Mouse (Mus musculus) stomach, postnatal 0 days (tissue): ENCODE results near the gene Mapk12. TPM values are rescaled to one million over a fixed set of nuclear protein-coding genes. Genes with fewer than 3 reads are reported as not detected.

ENCODE experiments used
- ATAC-seq: fragments of 200-750 bp; cut with Nextera tagmentation; 2 replicates; pipeline ENCODE4 v1.8.0; 2017; ENCODE audit not compliant: low FRiP score, low TSS enrichment
- DNase-seq: peaks from one replicate; pipeline ENCODE4 v3.0.0-alpha.2; 2016; ENCODE audit warnings: low spot score
- H3K27ac ChIP-seq: fragments of 300-500 bp; sonication (generic); replicated peaks from 2 replicates; pipeline ENCODE4 v1.5.1; 2014; ENCODE audit warnings: mild to moderate bottlenecking, control low read depth
- H3K27me3 ChIP-seq: fragments of 300-500 bp; sonication (generic); 2 replicates; pipeline ENCODE4 v1.6.1; 2014; ENCODE audit warnings: low read length; ENCODE audit not compliant: control insufficient read depth, insufficient read depth
- H3K36me3 ChIP-seq: fragments of 300-500 bp; sonication (generic); 2 replicates; pipeline ENCODE4 v1.6.1; 2014; ENCODE audit warnings: low read length, mixed read lengths; ENCODE audit not compliant: control insufficient read depth, insufficient read depth
- H3K4me1 ChIP-seq: fragments of 300-500 bp; sonication (generic); replicated peaks from 2 replicates; pipeline ENCODE4 v1.6.1; 2014; ENCODE audit warnings: antibody characterized with exemption; ENCODE audit not compliant: control insufficient read depth, insufficient read depth
- H3K4me2 ChIP-seq: fragments of 300-500 bp; sonication (generic); replicated peaks from 2 replicates; pipeline ENCODE4 v1.6.1; 2014; ENCODE audit warnings: low read depth, mild to moderate bottlenecking, control low read depth, moderate library complexity
- H3K4me3 ChIP-seq: fragments of 300-500 bp; sonication (generic); 2 replicates; pipeline ENCODE4 v1.5.1; 2014; ENCODE audit warnings: low read depth, low read length, control low read depth
- H3K9ac ChIP-seq: fragments of 300-500 bp; sonication (generic); 2 replicates; pipeline ENCODE4 v1.6.1; 2014; ENCODE audit warnings: mild to moderate bottlenecking, low read length, control low read depth, mixed read lengths
- H3K9me3 ChIP-seq: fragments of 300-500 bp; sonication (generic); 2 replicates; pipeline ENCODE4 v1.6.1; 2016; ENCODE audit warnings: low read length; ENCODE audit not compliant: control insufficient read depth
- CTCF ChIP-seq: IDR thresholded peaks from 2 replicates; pipeline ENCODE4 v1.5.1; 2016; ENCODE audit warnings: antibody characterized with exemption, low read depth, mild to moderate bottlenecking, moderate library complexity
- EP300 ChIP-seq: optimal IDR thresholded peaks from 2 replicates; pipeline ENCODE3; 2016; ENCODE audit warnings: antibody characterized with exemption
- WGBS: fragments of 180-500 bp; shearing (Covaris S2); extraction: QIAGEN DNeasy Blood & Tissue Kit; methylation state at CpG from one replicate; pipeline ENCODE4 v1.1.7; 2014; 5-methylcytosine and 5-hydroxymethylcytosine counted together
- polyA plus RNA-seq: library from polyadenylated mRNA; unstranded; fragments of >200 nt; fragmentation: Nextera tagmentation; extraction: Ambion mirVana; gene quantifications from 2 replicates; pipeline ENCODE4 v1.2.1, GENCODE M21; 2015

Mapk12 gene
- polyA plus RNA-seq, 1 experiment from 2014 or later = 3.2 TPM

DNA sequence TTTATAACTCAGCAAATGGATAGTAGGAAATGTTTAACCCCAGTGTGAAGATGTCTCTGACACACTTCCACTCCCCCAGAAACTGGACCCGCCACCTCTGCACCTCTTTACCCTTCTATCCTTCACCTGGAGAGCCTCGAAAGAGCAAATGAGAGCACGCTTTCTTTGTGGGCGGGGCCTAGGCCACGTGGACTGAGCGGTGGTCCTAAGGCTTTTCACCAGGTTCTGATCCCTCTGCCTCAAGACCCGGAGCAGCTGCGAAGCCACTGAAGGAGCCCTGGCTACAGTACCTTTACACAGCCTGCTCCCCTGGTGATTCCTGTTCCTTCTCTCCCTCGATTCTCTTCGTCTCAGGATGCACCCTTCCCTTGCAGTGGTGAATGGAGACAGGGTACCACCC, 7.0 kb upstream of the Mapk12 start:
- H3K27ac ChIP-seq = no peak overlapping the region
- peaks cover 5% of the 10 kb centered on the region for H3K4me1 ChIP-seq
- ATAC-seq = no peak
- no peak for DNase-seq
- H3K27me3 ChIP-seq = no peaks in the 10 kb centered on the region; the same call in 1 of the 2 replicates
- TF ChIP-seq CTCF (no peak), EP300 (no peak)
- H3K4me3 ChIP-seq = no peak overlapping the region
- 21% methylated on average over 10 of the region's 10 CpGs for WGBS
- H3K36me3 ChIP-seq = no peaks in the 10 kb centered on the region
- no peak overlapping the region for H3K9ac ChIP-seq
- no peaks in the 10 kb centered on the region for H3K9me3 ChIP-seq
- no peak overlapping the region for H3K4me2 ChIP-seq

GRCm38 (mm10) chr15:89147024-89147423, 6.5 kb upstream of the Mapk12 start:
- TF ChIP-seq CTCF (no peak), EP300 (no peak)
- Histone ChIP-seq H3K4me1 (peaks cover 5% of the 10 kb centered on the region), H3K36me3 (no peaks in the 10 kb centered on the region), H3K27ac (no peak overlapping the region), H3K4me3 (peak overlapping the region; percentile 8; the same call in 1 of the 2 replicates), H3K9ac (peak overlapping the region; percentile 23; the same call in 1 of the 2 replicates), H3K27me3 (no peaks in the 10 kb centered on the region; the same call in 1 of the 2 replicates), H3K9me3 (no peaks in the 10 kb centered on the region), H3K4me2 (peak overlapping the region; percentile 50)
- DNase-seq (peak; percentile 45), ATAC-seq (no peak)
- 11% methylated on average over 16 of the region's 16 CpGs for WGBS

DNA sequence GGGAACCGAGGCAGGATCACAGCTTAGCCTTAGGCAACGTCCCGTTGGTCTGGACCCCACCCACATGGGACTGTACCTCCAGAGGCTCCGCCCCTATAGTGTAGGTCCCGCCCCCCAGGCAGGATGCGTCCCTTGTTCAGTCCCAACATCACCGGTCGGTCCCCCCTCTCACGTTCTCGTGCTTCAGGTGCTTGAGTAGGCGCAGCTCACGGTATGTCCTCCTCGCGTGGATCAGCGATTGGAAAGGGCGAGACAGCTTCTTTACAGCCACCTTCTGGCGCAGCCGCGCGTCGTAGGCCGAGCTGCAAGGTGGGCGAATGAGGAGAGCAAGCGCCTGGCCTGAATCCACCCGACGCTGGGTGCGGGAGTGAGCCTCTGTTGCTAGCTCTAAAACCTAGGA, 6.0 kb upstream of the Mapk12 start:
- DNase-seq = peak; percentile 64
- H3K27me3 ChIP-seq = no peaks in the 10 kb centered on the region; the same call in 1 of the 2 replicates
- H3K4me3 ChIP-seq = peak overlapping the region; percentile 8
- H3K9me3 ChIP-seq = no peaks in the 10 kb centered on the region
- peaks cover 5% of the 10 kb centered on the region for H3K4me1 ChIP-seq
- H3K27ac ChIP-seq = no peak overlapping the region
- H3K9ac ChIP-seq = peak overlapping the region; percentile 23; the same call in 1 of the 2 replicates
- WGBS = 4% methylated on average over 27 of the region's 27 CpGs
- H3K4me2 ChIP-seq = peak overlapping the region; percentile 50
- TF ChIP-seq EP300 (no peak), CTCF (no peak)
- peak; percentile 25; the same call in 1 of the 2 replicates for ATAC-seq
- no peaks in the 10 kb centered on the region for H3K36me3 ChIP-seq

DNA sequence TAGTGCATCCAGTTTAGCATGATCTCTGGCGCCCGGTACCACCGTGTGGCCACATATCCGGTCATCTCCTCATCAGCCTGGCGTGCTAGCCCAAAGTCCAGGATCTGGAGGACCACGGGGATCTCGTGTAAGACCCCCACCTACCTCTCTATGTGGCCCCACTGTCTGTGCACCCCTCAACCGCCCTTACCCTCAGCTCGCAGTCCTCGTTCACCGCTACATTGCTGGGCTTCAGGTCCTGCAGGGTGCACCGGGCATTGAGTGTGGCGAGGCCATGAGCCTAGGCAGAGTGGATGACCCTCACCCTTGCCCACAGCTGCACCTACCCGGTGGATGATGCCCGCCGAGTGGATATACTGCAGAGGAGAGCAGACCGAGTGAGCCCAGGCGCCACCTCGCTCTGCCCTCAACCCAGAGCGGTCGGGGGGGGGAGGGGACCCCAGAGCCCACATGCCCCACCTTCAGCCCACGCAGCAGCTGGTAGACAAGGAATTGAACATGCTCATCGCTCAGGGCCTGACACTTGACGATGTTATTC, 5.4 kb upstream of the Mapk12 start:
- 63% methylated on average over 24 of the region's 24 CpGs for WGBS

GRCm38 (mm10) chr15:89144965-89145364, 4.5 kb upstream of the Mapk12 start:
- Histone ChIP-seq H3K4me1 (peaks cover 4% of the 10 kb centered on the region), H3K4me3 (no peak overlapping the region), H3K4me2 (no peak overlapping the region), H3K27me3 (peaks cover 5% of the 10 kb centered on the region; the same call in 1 of the 2 replicates), H3K9ac (no peak overlapping the region), H3K9me3 (no peaks in the 10 kb centered on the region), H3K27ac (no peak overlapping the region), H3K36me3 (no peaks in the 10 kb centered on the region)
- DNase-seq (no peak), ATAC-seq (no peak)
- 77% methylated on average over 11 of the region's 11 CpGs for WGBS
- TF ChIP-seq EP300 = no peak
- TF ChIP-seq CTCF = no peak

More for the DNA sequence above, 5.4 kb upstream of the Mapk12 start:
- H3K36me3 ChIP-seq = no peaks in the 10 kb centered on the region
- H3K27ac ChIP-seq = no peak overlapping the region
- no peak overlapping the region for H3K9ac ChIP-seq
- ATAC-seq (peak; percentile 14; the same call in 1 of the 2 replicates), DNase-seq (no peak)
- H3K27me3 ChIP-seq = peaks cover 3% of the 10 kb centered on the region; the same call in 1 of the 2 replicates
- no peak for TF ChIP-seq CTCF
- no peak for TF ChIP-seq EP300
- no peaks in the 10 kb centered on the region for H3K9me3 ChIP-seq
- H3K4me1 ChIP-seq = peaks cover 5% of the 10 kb centered on the region
- no peak overlapping the region; the same call in 1 of the 2 replicates for H3K4me2 ChIP-seq
- H3K4me3 ChIP-seq = no peak overlapping the region; the same call in 1 of the 2 replicates

DNA sequence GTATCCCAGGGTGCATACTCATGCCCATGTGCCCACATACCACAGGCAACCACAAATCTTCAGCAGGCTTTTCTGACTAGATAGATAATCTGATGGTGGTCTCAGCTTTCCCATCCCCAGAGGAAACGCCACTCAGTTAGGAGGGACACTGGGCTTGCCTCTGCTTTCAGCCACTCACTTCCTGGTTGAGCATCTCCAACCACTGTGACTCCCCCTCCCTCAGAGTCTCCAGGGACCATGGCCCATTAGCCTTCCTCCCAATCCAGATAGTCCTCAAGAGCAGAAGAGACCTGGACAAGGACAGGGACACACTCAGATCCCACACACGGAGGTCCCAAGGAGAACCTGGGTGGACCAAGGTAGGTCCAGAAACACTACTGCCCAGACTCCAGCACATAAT, 2.6 kb upstream of the Mapk12 start:
- Histone ChIP-seq H3K4me1 (no peaks in the 10 kb centered on the region), H3K9me3 (no peaks in the 10 kb centered on the region), H3K9ac (no peak overlapping the region), H3K4me2 (no peak overlapping the region), H3K36me3 (no peaks in the 10 kb centered on the region), H3K27ac (no peak overlapping the region), H3K4me3 (no peak overlapping the region), H3K27me3 (peaks cover 5% of the 10 kb centered on the region)
- 56% methylated on average over 2 of the region's 2 CpGs for WGBS
- DNase-seq (no peak), ATAC-seq (no peak)
- TF ChIP-seq CTCF (no peak), EP300 (no peak)
